Mouse (Mus musculus) heart, embryonic 15.5 days (tissue): ENCODE results near the gene Pef1. TPM values are rescaled to one million over a fixed set of nuclear protein-coding genes. Genes with fewer than 3 reads are reported as not detected.
A peak's percentile ranks its signal among the peaks of the same experiment; 100 is the strongest.

Source experiments
- ATAC-seq: fragments of 200-750 bp; cut with Nextera tagmentation; replicated peaks from 2 replicates; pipeline ENCODE4 v1.8.0; 2017; ENCODE audit warnings: low read depth, moderate TSS enrichment; ENCODE audit not compliant: insufficient number of reproducible peaks, insufficient read depth, low FRiP score
- H3K27ac ChIP-seq: fragments of 300-500 bp; sonication (generic); 2 replicates; pipeline ENCODE4 v1.5.1; 2015; ENCODE audit warnings: mild to moderate bottlenecking, inconsistent platforms
- H3K27me3 ChIP-seq: fragments of 300-500 bp; sonication (generic); 2 replicates; pipeline ENCODE4 v1.6.1; 2015; ENCODE audit warnings: inconsistent platforms
- H3K36me3 ChIP-seq: fragments of 300-500 bp; sonication (generic); 2 replicates; pipeline ENCODE4 v1.6.1; 2015; ENCODE audit warnings: mild to moderate bottlenecking, inconsistent platforms
- H3K4me1 ChIP-seq: fragments of 300-500 bp; sonication (generic); replicated peaks from 2 replicates; pipeline ENCODE4 v1.6.1; 2015; ENCODE audit warnings: inconsistent platforms
- H3K4me2 ChIP-seq: fragments of 300-500 bp; sonication (generic); 2 replicates; pipeline ENCODE4 v1.6.1; 2015; ENCODE audit warnings: inconsistent platforms, mild to moderate bottlenecking, moderate library complexity
- H3K4me3 ChIP-seq: fragments of 300-500 bp; sonication (generic); 2 replicates; pipeline ENCODE4 v1.5.1; 2015; ENCODE audit warnings: mild to moderate bottlenecking, inconsistent platforms
- H3K9ac ChIP-seq: fragments of 300-500 bp; sonication (generic); 2 replicates; pipeline ENCODE4 v1.6.1; 2015; ENCODE audit warnings: mild to moderate bottlenecking, inconsistent platforms
- H3K9me3 ChIP-seq: fragments of 300-500 bp; sonication (generic); replicated peaks from 2 replicates; pipeline ENCODE4 v1.6.1; 2016; ENCODE audit warnings: inconsistent platforms
- WGBS: fragments of 180-500 bp; shearing (Covaris S2); methylation state at CpG from one replicate; pipeline ENCODE4 v1.1.7; 2015; ENCODE audit warnings: mixed read lengths; 5-methylcytosine and 5-hydroxymethylcytosine counted together
- polyA plus RNA-seq: library from polyadenylated mRNA; unstranded; fragments of >200 nt; fragmentation: Nextera tagmentation; extraction: Ambion mirVana; gene quantifications from 2 replicates; pipeline ENCODE4 v1.2.1, GENCODE M21; 2015

The Pef1 gene
- polyA plus RNA-seq, 1 experiment from 2014 or later, result 48.9 TPM

DNA sequence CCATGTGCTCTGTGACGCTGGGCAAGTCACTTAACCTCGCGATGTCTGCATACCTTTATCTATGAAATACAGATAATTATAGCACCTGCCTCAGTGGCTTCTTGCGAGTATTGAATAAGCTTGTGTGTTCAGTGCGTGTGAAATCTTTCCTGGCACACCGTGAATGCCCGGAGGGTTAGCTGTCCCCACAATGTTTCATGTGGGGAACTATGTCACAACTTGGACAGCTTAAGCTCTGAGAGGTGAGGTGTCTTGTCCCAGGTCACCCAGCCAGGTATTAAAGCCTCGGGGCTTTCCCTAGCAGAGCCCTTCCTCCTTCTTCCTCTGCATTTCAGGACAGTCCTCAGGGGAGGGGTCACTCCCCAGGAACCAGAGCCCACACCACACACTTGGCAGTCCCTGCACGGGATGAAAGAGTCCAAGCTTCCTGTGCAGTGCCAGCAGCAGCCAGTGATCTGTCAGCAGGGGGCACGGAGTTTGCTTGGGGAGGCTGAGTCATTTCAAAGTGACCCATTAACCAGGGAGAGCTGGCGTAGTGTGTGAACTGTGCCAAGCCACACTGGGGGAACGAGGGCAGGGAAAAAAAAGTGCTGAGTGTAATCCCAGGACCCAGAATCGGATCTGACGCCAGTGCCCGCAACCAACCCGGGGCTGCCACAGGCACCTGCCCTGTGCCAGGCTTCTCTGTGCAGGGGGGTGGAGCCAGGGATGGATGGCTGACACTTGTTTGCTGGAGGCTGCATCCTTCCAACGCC, 27.4 kb upstream of the Pef1 start:
- no peaks in the 10 kb centered on the region for H3K9me3 ChIP-seq
- peaks cover 47% of the 10 kb centered on the region for H3K27me3 ChIP-seq
- no peaks in the 10 kb centered on the region for H3K36me3 ChIP-seq
- H3K4me2 ChIP-seq, result no peak overlapping the region
- 0 out of 2 replicates have a peak, but pooled peaks cover 6% of the 10 kb centered on the region for H3K4me1 ChIP-seq
- no peak overlapping the region for H3K4me3 ChIP-seq
- no peak overlapping the region for H3K27ac ChIP-seq
- no peak overlapping the region for H3K9ac ChIP-seq
- 62% methylated on average over 17 of the region's 17 CpGs for WGBS
- ATAC-seq, result 0 out of 2 replicates have a peak, but pooled peaks have one; percentile 37

GRCm38 (mm10) chr4:130076856-130077255, 25.5 kb upstream of the Pef1 start:
- 50% methylated on average over 8 of the region's 8 CpGs for WGBS
- no peaks in the 10 kb centered on the region for H3K36me3 ChIP-seq
- H3K4me3 ChIP-seq, result no peak overlapping the region
- ATAC-seq, result no peak
- H3K27ac ChIP-seq, result no peak overlapping the region
- no peak overlapping the region for H3K4me2 ChIP-seq
- no peaks in the 10 kb centered on the region for H3K9me3 ChIP-seq
- H3K9ac ChIP-seq, result no peak overlapping the region
- peaks cover 54% of the 10 kb centered on the region for H3K27me3 ChIP-seq
- peaks cover 15% of the 10 kb centered on the region for H3K4me1 ChIP-seq

GRCm38 (mm10) chr4:130078816-130079485, 23.4 kb upstream of the Pef1 start:
- Histone ChIP-seq H3K27ac (no peak overlapping the region), H3K4me1 (peaks cover 20% of the 10 kb centered on the region), H3K4me2 (no peak overlapping the region), H3K9ac (no peak overlapping the region), H3K4me3 (no peak overlapping the region), H3K27me3 (peaks cover 57% of the 10 kb centered on the region), H3K36me3 (no peaks in the 10 kb centered on the region), H3K9me3 (no peaks in the 10 kb centered on the region)
- 58% methylated on average over 17 of the region's 17 CpGs for WGBS
- ATAC-seq, result no peak

DNA sequence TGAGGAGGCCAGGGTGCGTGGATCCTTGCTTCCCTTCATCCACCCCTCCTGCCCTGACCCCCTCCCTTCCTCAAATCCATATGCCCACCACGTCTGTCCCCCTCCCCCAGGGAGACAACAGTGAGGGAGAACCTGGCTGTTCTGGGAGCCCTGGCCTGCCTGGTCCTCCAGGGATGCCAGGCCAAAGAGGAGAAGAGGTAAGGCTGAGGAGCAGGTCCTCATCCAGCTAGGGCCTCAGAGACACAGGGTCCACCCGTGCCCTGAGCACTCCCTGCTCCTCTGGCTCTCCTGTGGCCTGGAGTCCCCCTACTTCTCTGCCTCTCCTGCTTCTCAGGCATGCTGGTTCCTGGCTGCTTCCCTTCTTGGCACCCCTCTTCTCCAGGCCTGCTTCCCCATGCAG, 22.8 kb upstream of the Pef1 start:
- no peak for ATAC-seq
- Histone ChIP-seq H3K27ac (no peak overlapping the region), H3K4me3 (no peak overlapping the region), H3K4me2 (no peak overlapping the region), H3K36me3 (no peaks in the 10 kb centered on the region), H3K4me1 (peaks cover 23% of the 10 kb centered on the region), H3K27me3 (peaks cover 57% of the 10 kb centered on the region), H3K9ac (no peak overlapping the region), H3K9me3 (no peaks in the 10 kb centered on the region)
- 46% methylated on average over 3 of the region's 3 CpGs for WGBS

- Histone ChIP-seq H3K9me3 (no peaks in the 10 kb centered on the region), H3K9ac (no peak overlapping the region), H3K36me3 (no peaks in the 10 kb centered on the region), H3K27ac (0 out of 2 replicates have a peak overlapping the region, but pooled peaks have one; percentile 2), H3K4me3 (no peak overlapping the region), H3K4me1 (peaks cover 20% of the 10 kb centered on the region), H3K4me2 (peak overlapping the region; percentile 18; the same call in 1 of the 2 replicates), H3K27me3 (peaks cover 47% of the 10 kb centered on the region)
- 0 out of 2 replicates have a peak, but pooled peaks have one; percentile 40 for ATAC-seq
- 51% methylated on average over 19 of the region's 19 CpGs for WGBS
Observed at GRCm38 (mm10) chr4:130081345-130082190, 20.8 kb upstream of the Pef1 start.

DNA sequence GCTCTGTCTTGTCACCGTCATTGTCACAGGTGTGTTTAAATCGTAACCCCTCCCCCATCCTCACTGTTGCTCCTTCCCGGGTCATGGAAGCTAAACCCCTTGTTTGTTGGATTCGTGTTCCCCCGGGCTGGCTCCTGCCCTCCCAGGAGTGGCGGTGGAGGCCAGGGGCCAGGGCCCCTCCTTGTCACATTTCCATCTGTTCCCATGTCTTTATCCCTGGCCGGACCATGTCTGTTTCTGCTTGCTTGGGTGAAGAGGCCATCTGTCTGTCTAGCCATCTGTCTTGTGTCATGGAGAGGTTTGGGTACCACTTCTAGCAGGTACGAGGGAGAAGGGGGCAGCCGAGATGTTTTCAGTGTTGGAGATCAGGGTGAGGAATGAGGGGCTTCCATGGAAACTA, 20.1 kb upstream of the Pef1 start:
- Histone ChIP-seq H3K27me3 (peaks cover 42% of the 10 kb centered on the region), H3K36me3 (no peaks in the 10 kb centered on the region), H3K9ac (no peak overlapping the region), H3K4me3 (no peak overlapping the region), H3K4me1 (peaks cover 20% of the 10 kb centered on the region), H3K27ac (no peak overlapping the region), H3K9me3 (no peaks in the 10 kb centered on the region), H3K4me2 (no peak overlapping the region)
- WGBS, result 53% methylated on average over 9 of the region's 9 CpGs
- no peak for ATAC-seq

- Histone ChIP-seq H3K4me3 (no peak overlapping the region), H3K27me3 (peaks cover 36% of the 10 kb centered on the region), H3K9ac (no peak overlapping the region), H3K4me1 (peaks cover 20% of the 10 kb centered on the region), H3K4me2 (no peak overlapping the region), H3K27ac (no peak overlapping the region), H3K36me3 (no peaks in the 10 kb centered on the region), H3K9me3 (no peaks in the 10 kb centered on the region)
- ATAC-seq, result peak; percentile 36; the same call in 1 of the 2 replicates
- 46% methylated on average over 7 of the region's 7 CpGs for WGBS
Observed at GRCm38 (mm10) chr4:130084331-130084945, 17.9 kb upstream of the Pef1 start.

DNA sequence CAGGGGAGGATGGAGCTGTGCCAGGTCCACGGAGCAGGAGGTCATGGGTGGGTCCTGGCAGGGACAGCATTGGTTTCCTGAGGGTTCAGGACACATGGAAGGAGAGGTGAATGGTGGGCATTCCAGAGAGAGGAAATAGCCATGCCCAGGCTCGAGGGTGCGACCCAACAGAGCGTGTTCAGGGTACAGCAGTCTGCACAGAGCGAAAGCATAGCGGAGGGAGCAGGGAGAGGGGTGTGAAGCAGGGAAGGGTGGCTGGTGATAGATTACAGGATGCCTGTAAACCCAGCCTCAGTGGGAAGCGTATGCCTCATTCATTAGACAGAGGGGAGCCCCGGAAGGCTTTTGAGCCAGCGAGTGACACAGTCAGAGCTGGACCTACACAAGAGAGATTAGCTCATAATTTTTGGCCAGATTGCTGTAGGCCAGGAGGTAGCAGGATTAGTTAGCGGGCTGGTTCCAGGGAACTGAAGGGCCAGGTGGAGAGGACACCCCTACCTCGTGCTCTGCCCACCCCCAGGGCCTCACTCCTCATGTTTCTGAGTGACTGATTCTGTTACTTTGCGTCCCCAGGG, 17.0 kb upstream of the Pef1 start:
- H3K4me3 ChIP-seq, result no peak overlapping the region
- ATAC-seq, result no peak
- WGBS, result 63% methylated on average over 12 of the region's 12 CpGs
- H3K27ac ChIP-seq, result no peak overlapping the region
- no peaks in the 10 kb centered on the region for H3K36me3 ChIP-seq
- no peak overlapping the region for H3K9ac ChIP-seq
- no peaks in the 10 kb centered on the region for H3K9me3 ChIP-seq
- peaks cover 20% of the 10 kb centered on the region for H3K4me1 ChIP-seq
- H3K27me3 ChIP-seq, result peaks cover 37% of the 10 kb centered on the region
- H3K4me2 ChIP-seq, result no peak overlapping the region

GRCm38 (mm10) chr4:130087293-130087692, 15.1 kb upstream of the Pef1 start:
- 12% methylated on average over 7 of the region's 7 CpGs for WGBS
- H3K9ac ChIP-seq, result no peak overlapping the region
- ATAC-seq, result 0 out of 2 replicates have a peak, but pooled peaks have one; percentile 8
- no peak overlapping the region for H3K27ac ChIP-seq
- H3K27me3 ChIP-seq, result peaks cover 39% of the 10 kb centered on the region
- H3K4me2 ChIP-seq, result no peak overlapping the region
- H3K9me3 ChIP-seq, result no peaks in the 10 kb centered on the region
- H3K4me1 ChIP-seq, result peaks cover 6% of the 10 kb centered on the region; the same call in 1 of the 2 replicates
- H3K4me3 ChIP-seq, result no peak overlapping the region
- no peaks in the 10 kb centered on the region for H3K36me3 ChIP-seq

DNA sequence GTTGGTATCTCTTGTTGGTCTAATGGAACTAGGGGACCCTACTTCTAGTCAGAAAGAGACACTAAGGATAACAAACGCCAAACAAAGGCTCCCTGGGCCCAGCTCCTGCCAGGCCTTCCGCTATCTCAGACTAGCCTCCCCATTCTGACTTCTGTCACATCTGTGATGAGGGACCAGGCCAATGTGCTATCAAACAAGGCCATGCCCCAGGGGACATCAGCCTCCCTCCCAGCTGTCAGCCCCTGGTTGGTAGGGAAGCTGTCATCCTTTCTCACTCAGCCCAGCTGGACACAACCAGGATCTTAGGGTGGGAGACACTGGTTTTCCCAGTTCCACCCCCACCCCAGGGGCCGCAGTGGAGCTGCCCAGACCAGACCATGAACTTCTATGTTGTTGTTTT, 7.2 kb upstream of the Pef1 start:
- Histone ChIP-seq H3K9ac (no peak overlapping the region), H3K9me3 (no peaks in the 10 kb centered on the region), H3K4me1 (no peaks in the 10 kb centered on the region), H3K27me3 (peaks cover 35% of the 10 kb centered on the region), H3K36me3 (no peaks in the 10 kb centered on the region), H3K4me2 (no peak overlapping the region), H3K27ac (no peak overlapping the region), H3K4me3 (no peak overlapping the region)
- ATAC-seq, result no peak
- 62% methylated on average over 3 of the region's 3 CpGs for WGBS
